Mouse (Mus musculus) ES-E14 (cell line): ENCODE results near the gene Tlx3. TPM values are rescaled to one million over a fixed set of nuclear protein-coding genes. Genes with fewer than 3 reads are reported as not detected.

Experiments used
- DNase-seq: peaks from one replicate; pipeline ENCODE4 v3.0.0-alpha.2; 2013; ENCODE audit warnings: low read depth, low spot score
- H3K27ac ChIP-seq: 2 replicates; pipeline ENCODE4 v1.5.1; 2012; ENCODE audit warnings: low read depth, mild to moderate bottlenecking, low read length, moderate library complexity, mixed read lengths; ENCODE audit not compliant: poor library complexity, insufficient read depth, severe bottlenecking
- H3K36me3 ChIP-seq: 2 replicates; pipeline ENCODE4 v1.6.1; 2012; ENCODE audit warnings: mild to moderate bottlenecking, low read length, moderate library complexity, mixed read lengths; ENCODE audit not compliant: control insufficient read depth, poor library complexity, insufficient read depth, severe bottlenecking
- H3K4me1 ChIP-seq, 2 experiments: fragments of 150-350 bp in 1 of 2; sonication (generic) in 1 of 2; 2 replicates each; pipeline ENCODE4 v1.6.1; 2012; ENCODE audit warnings: low read length in 2 of 2, mild to moderate bottlenecking in 1 of 2, mixed read lengths in 1 of 2; ENCODE audit not compliant: control insufficient read depth in 2 of 2, insufficient read depth in 2 of 2, poor library complexity in 1 of 2
- H3K4me3 ChIP-seq, 2 experiments: fragments of 150-350 bp in 1 of 2; sonication (generic) in 1 of 2; 2 replicates each; pipeline ENCODE4 v1.5.1; 2012; ENCODE audit warnings: low read length in 2 of 2, low read depth in 1 of 2, mild to moderate bottlenecking in 1 of 2, mixed read lengths in 1 of 2; ENCODE audit not compliant: insufficient read depth in 1 of 2, poor library complexity in 1 of 2, severe bottlenecking in 1 of 2
- H3K9ac ChIP-seq: 2 replicates; pipeline ENCODE4 v1.6.1; 2012; ENCODE audit warnings: low read depth, mild to moderate bottlenecking, low read length, mixed read lengths; ENCODE audit not compliant: poor library complexity, insufficient read depth, severe bottlenecking
- H3K9me3 ChIP-seq: fragments of 150-350 bp; sonication (generic); 2 replicates; pipeline ENCODE4 v1.6.1; 2012; ENCODE audit warnings: low read depth, mild to moderate bottlenecking, low read length; ENCODE audit not compliant: control insufficient read depth, insufficient read depth
- CHD2 ChIP-seq: IDR thresholded peaks from 2 replicates; pipeline ENCODE4 v1.6.1; 2014; ENCODE audit warnings: mild to moderate bottlenecking, low read depth, low read length, inconsistent platforms
- HCFC1 ChIP-seq: IDR thresholded peaks from 2 replicates; pipeline ENCODE4 v1.6.1; 2012; ENCODE audit warnings: low read length, inconsistent platforms, borderline replicate concordance; ENCODE audit not compliant: insufficient read depth
- MAFK ChIP-seq: IDR thresholded peaks from 2 replicates; pipeline ENCODE4 v1.6.1; 2014; ENCODE audit warnings: mild to moderate bottlenecking, low read depth, low read length, inconsistent platforms; ENCODE audit not compliant: insufficient read depth
- ZC3H11A ChIP-seq: IDR thresholded peaks from 2 replicates; pipeline ENCODE4 v1.6.1; 2012; ENCODE audit warnings: low read depth, mild to moderate bottlenecking, inconsistent platforms, low read length, borderline replicate concordance
- ZNF384 ChIP-seq: IDR thresholded peaks from 2 replicates; pipeline ENCODE4 v1.6.1; 2012; ENCODE audit warnings: low read depth, low read length, inconsistent platforms
- in situ Hi-C, 2 experiments: fragments of 600-800 bp; cut with MboI; formaldehyde crosslinking; loops; one replicate each; pipeline ENCODE4 v1.15.1; 2025; ENCODE audit warnings: low sequenced_read_pairs in 2 of 2, inconsistent platforms in 1 of 2; ENCODE audit not compliant: unreplicated experiment in 2 of 2
- total RNA-seq: library from RNA; depleted of rRNA; stranded (reverse); fragments of 300-350 nt; gene quantifications from 2 replicates; pipeline ENCODE4 v1.2.3, GENCODE M21; 2012

Tlx3 gene
- total RNA-seq, 1 experiment: 0.54 TPM

GRCm38 (mm10) chr11:33202296-33202695, 1.1 kb downstream of the Tlx3 start:
- Histone ChIP-seq H3K9me3 (no peaks in the 10 kb centered on the region), H3K4me3 (peak overlapping the region; percentile 55 to 66; a peak in 3 of 4 replicates), H3K9ac (no peak overlapping the region), H3K4me1 (peaks cover 0 to 11% of the 10 kb centered on the region in 2 experiments; a peak in 1 of 4 replicates), H3K27ac (no peak overlapping the region), H3K36me3 (no peaks in the 10 kb centered on the region)
- no peak for DNase-seq
- in situ Hi-C loops: no loop called here
- TF ChIP-seq CHD2 (no peak), ZNF384 (no peak), ZC3H11A (no peak), HCFC1 (no peak), MAFK (no peak)

GRCm38 (mm10) chr11:33201626-33202010, 1.8 kb downstream of the Tlx3 start:
- peaks cover 0 to 11% of the 10 kb centered on the region in 2 experiments; a peak in 1 of 4 replicates for H3K4me1 ChIP-seq
- peak overlapping the region; percentile 52 to 55; a peak in 2 of 4 replicates for H3K4me3 ChIP-seq
- TF ChIP-seq HCFC1 (no peak), ZNF384 (no peak), MAFK (no peak), ZC3H11A (no peak), CHD2 (no peak)
- no peak overlapping the region for H3K27ac ChIP-seq
- no peaks in the 10 kb centered on the region for H3K9me3 ChIP-seq
- in situ Hi-C loops: no loop called here
- DNase-seq: no peak
- no peaks in the 10 kb centered on the region for H3K36me3 ChIP-seq
- no peak overlapping the region for H3K9ac ChIP-seq

- TF ChIP-seq MAFK (no peak), HCFC1 (no peak), ZC3H11A (no peak), ZNF384 (no peak), CHD2 (no peak)
- H3K4me3 ChIP-seq: peak overlapping the region; percentile 52 to 55
- no peaks in the 10 kb centered on the region for H3K9me3 ChIP-seq
- DNase-seq: no peak
- H3K9ac ChIP-seq: no peak overlapping the region
- peaks cover 0 to 11% of the 10 kb centered on the region in 2 experiments; a peak in 1 of 4 replicates for H3K4me1 ChIP-seq
- no peak overlapping the region for H3K27ac ChIP-seq
- no peaks in the 10 kb centered on the region for H3K36me3 ChIP-seq
- in situ Hi-C loops: no loop called here
Observed at GRCm38 (mm10) chr11:33200764-33201625, 2.4 kb downstream of the Tlx3 start.

- no peak for DNase-seq
- Histone ChIP-seq H3K4me1 (peaks cover 0 to 9% of the 10 kb centered on the region in 2 experiments; a peak in 1 of 4 replicates), H3K36me3 (no peaks in the 10 kb centered on the region), H3K4me3 (peak overlapping the region; percentile 43 to 52), H3K9me3 (no peaks in the 10 kb centered on the region), H3K27ac (no peak overlapping the region), H3K9ac (no peak overlapping the region; the same call in 1 of the 2 replicates)
- in situ Hi-C loops: loop anchor here in 1 of 2 experiments (25.0 kb wide), 2 partner anchors 412 to 512 kb away; no protein-coding TSS in a partner anchor
- TF ChIP-seq ZC3H11A (no peak), CHD2 (no peak), HCFC1 (no peak), ZNF384 (no peak), MAFK (no peak)
Observed at GRCm38 (mm10) chr11:33199906-33200763, 3.3 kb downstream of the Tlx3 start.
